Mouse (Mus musculus): ENCODE data around the gene Olfr49.
"Not testable (repeated sequence)": the region's sequence is repeated elsewhere in the genome, so short reads cannot be mapped to it uniquely, and the experiment has no call there.

The Olfr49 gene

GRCm38 (mm10) chr14:54229849-54230248, 54.9 kb downstream of the Olfr49 start:
- not testable (repeated sequence) for DNase-seq

- no peak for DNase-seq
Observed at GRCm38 (mm10) chr14:54228933-54229713, 55.6 kb downstream of the Olfr49 start.

DNA sequence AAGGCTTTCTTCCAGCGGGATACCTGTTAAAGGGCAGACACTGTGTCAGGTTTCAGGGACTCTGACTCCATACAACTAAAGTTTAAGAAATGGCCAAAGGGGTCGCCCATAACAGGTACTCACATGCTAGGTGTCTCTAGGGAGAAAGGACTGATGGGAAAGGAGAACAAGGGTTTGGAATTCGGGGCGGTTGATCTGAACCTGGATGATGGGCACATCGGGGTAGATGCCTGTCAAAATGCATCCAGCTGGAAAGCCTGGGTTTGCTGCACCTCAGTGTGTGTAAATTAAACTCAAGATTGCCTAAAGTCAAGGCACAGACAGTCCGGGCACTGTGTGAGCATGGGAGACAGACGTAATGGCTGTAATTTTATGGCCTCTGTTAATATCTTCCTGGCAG, 56.2 kb downstream of the Olfr49 start:
- no peak for DNase-seq

Data from kidney, adult 11 months (tissue).